Mouse (Mus musculus): Measurements from ENCODE around the gene Mvb12b. TPM values are rescaled to one million over a fixed set of nuclear protein-coding genes. Genes with fewer than 3 reads are reported as not detected.

Gene Mvb12b
- polyA plus RNA-seq, 1 experiment: 15.9 TPM

GRCm38 (mm10) chr2:33754980-33755632 lies 132.6 kb downstream of the Mvb12b start:
- no peak overlapping the region for H3K4me3 ChIP-seq (ENCODE audit: insufficient read depth, poor library complexity, severe bottlenecking)
- no peak overlapping the region for H3ac ChIP-seq (ENCODE audit: control insufficient read depth, insufficient read length, low read depth)
- H3K36me3 ChIP-seq (ENCODE audit: control insufficient read depth, insufficient read depth): no peaks in the 10 kb centered on the region
- H3K79me2 ChIP-seq (ENCODE audit: control insufficient read depth, insufficient read depth): no peaks in the 10 kb centered on the region
- no peaks in the 10 kb centered on the region for H3K27me3 ChIP-seq (ENCODE audit: control insufficient read depth, insufficient read depth, insufficient read length)
- H3K79me3 ChIP-seq (ENCODE audit: low read depth): no peaks in the 10 kb centered on the region
- TF ChIP-seq FOSL1 (IDR thresholded peaks at IDR 0.05; ENCODE audit: insufficient read depth, low read length, poor library complexity, severe bottlenecking): no peak
- TF ChIP-seq CTCF (IDR thresholded peaks at IDR 0.05; ENCODE audit: control insufficient read depth, insufficient read depth, insufficient read length): no peak
- no peak for TF ChIP-seq MYOD1 (IDR thresholded peaks at IDR 0.05; ENCODE audit: control insufficient read depth, insufficient read length, low read depth)
- no peak for TF ChIP-seq MAX (IDR thresholded peaks at IDR 0.05)
- TF ChIP-seq MYOG (IDR thresholded peaks at IDR 0.05; ENCODE audit: control insufficient read depth, extremely low read depth, insufficient read length): no peak
- no peak for TF ChIP-seq CEBPB (IDR thresholded peaks at IDR 0.05; ENCODE audit: low read depth)
- no peak for TF ChIP-seq USF1 (IDR thresholded peaks at IDR 0.05; ENCODE audit: low read depth)

- H3K36me3 ChIP-seq (ENCODE audit: control insufficient read depth, insufficient read depth): no peaks in the 10 kb centered on the region
- no peak overlapping the region for H3ac ChIP-seq (ENCODE audit: control insufficient read depth, insufficient read length, low read depth)
- no peaks in the 10 kb centered on the region for H3K79me2 ChIP-seq (ENCODE audit: control insufficient read depth, insufficient read depth)
- no peaks in the 10 kb centered on the region for H3K79me3 ChIP-seq (ENCODE audit: low read depth)
- no peak for TF ChIP-seq USF1 (IDR thresholded peaks at IDR 0.05; ENCODE audit: low read depth)
- no peak for TF ChIP-seq FOSL1 (IDR thresholded peaks at IDR 0.05; ENCODE audit: insufficient read depth, low read length, poor library complexity, severe bottlenecking)
- TF ChIP-seq MAX (IDR thresholded peaks at IDR 0.05): no peak
- TF ChIP-seq CEBPB (IDR thresholded peaks at IDR 0.05; ENCODE audit: low read depth): no peak
- TF ChIP-seq MYOG (IDR thresholded peaks at IDR 0.05; ENCODE audit: control insufficient read depth, extremely low read depth, insufficient read length): no peak
- no peak for TF ChIP-seq MYOD1 (IDR thresholded peaks at IDR 0.05; ENCODE audit: control insufficient read depth, insufficient read length, low read depth)
- H3K27me3 ChIP-seq (ENCODE audit: control insufficient read depth, insufficient read depth, insufficient read length): no peaks in the 10 kb centered on the region
- H3K4me3 ChIP-seq (ENCODE audit: insufficient read depth, poor library complexity, severe bottlenecking): no peak overlapping the region
These were observed 133.5 kb downstream of the Mvb12b start for GRCm38 (mm10) chr2:33754317-33754633.

GRCm38 (mm10) chr2:33753630-33754316 lies 134.0 kb downstream of the Mvb12b start:
- Histone ChIP-seq H3K36me3 (ENCODE audit: control insufficient read depth, insufficient read depth) (no peaks in the 10 kb centered on the region), H3K79me3 (ENCODE audit: low read depth) (no peaks in the 10 kb centered on the region), H3K4me3 (ENCODE audit: insufficient read depth, poor library complexity, severe bottlenecking) (no peak overlapping the region), H3ac (ENCODE audit: control insufficient read depth, insufficient read length, low read depth) (peak overlapping the region; percentile 10), H3K79me2 (ENCODE audit: control insufficient read depth, insufficient read depth) (no peaks in the 10 kb centered on the region), H3K27me3 (ENCODE audit: control insufficient read depth, insufficient read depth, insufficient read length) (no peaks in the 10 kb centered on the region)
- TF ChIP-seq CEBPB (IDR thresholded peaks at IDR 0.05; ENCODE audit: low read depth) (peak; percentile 18), MYOD1 (IDR thresholded peaks at IDR 0.05; ENCODE audit: control insufficient read depth, insufficient read length, low read depth) (peak; percentile 2), FOSL1 (IDR thresholded peaks at IDR 0.05; ENCODE audit: insufficient read depth, low read length, poor library complexity, severe bottlenecking) (no peak)

GRCm38 (mm10) chr2:33750611-33751010 lies 137.1 kb downstream of the Mvb12b start:
- no peak for TF ChIP-seq MAX (IDR thresholded peaks at IDR 0.05)
- TF ChIP-seq FOSL1 (IDR thresholded peaks at IDR 0.05; ENCODE audit: insufficient read depth, low read length, poor library complexity, severe bottlenecking): no peak
- TF ChIP-seq CEBPB (IDR thresholded peaks at IDR 0.05; ENCODE audit: low read depth): no peak
- no peak for TF ChIP-seq MYOG (IDR thresholded peaks at IDR 0.05; ENCODE audit: control insufficient read depth, extremely low read depth, insufficient read length)
- no peak for TF ChIP-seq CTCF (IDR thresholded peaks at IDR 0.05; ENCODE audit: control insufficient read depth, insufficient read depth, insufficient read length)
- no peak for TF ChIP-seq MYOD1 (IDR thresholded peaks at IDR 0.05; ENCODE audit: control insufficient read depth, insufficient read length, low read depth)
- TF ChIP-seq USF1 (IDR thresholded peaks at IDR 0.05; ENCODE audit: low read depth): no peak
- Histone ChIP-seq H3K4me3 (ENCODE audit: insufficient read depth, poor library complexity, severe bottlenecking) (no peak overlapping the region), H3ac (ENCODE audit: control insufficient read depth, insufficient read length, low read depth) (no peak overlapping the region), H3K79me2 (ENCODE audit: control insufficient read depth, insufficient read depth) (no peaks in the 10 kb centered on the region), H3K27me3 (ENCODE audit: control insufficient read depth, insufficient read depth, insufficient read length) (no peaks in the 10 kb centered on the region), H3K36me3 (ENCODE audit: control insufficient read depth, insufficient read depth) (no peaks in the 10 kb centered on the region), H3K79me3 (ENCODE audit: low read depth) (no peaks in the 10 kb centered on the region)

GRCm38 (mm10) chr2:33746471-33746870 lies 141.3 kb downstream of the Mvb12b start:
- Histone ChIP-seq H3K4me3 (ENCODE audit: insufficient read depth, poor library complexity, severe bottlenecking) (no peak overlapping the region), H3K79me2 (ENCODE audit: control insufficient read depth, insufficient read depth) (no peaks in the 10 kb centered on the region), H3ac (ENCODE audit: control insufficient read depth, insufficient read length, low read depth) (no peak overlapping the region), H3K27me3 (ENCODE audit: control insufficient read depth, insufficient read depth, insufficient read length) (no peaks in the 10 kb centered on the region), H3K79me3 (ENCODE audit: low read depth) (no peaks in the 10 kb centered on the region), H3K36me3 (ENCODE audit: control insufficient read depth, insufficient read depth) (no peaks in the 10 kb centered on the region)
- TF ChIP-seq CTCF (IDR thresholded peaks at IDR 0.05; ENCODE audit: control insufficient read depth, insufficient read depth, insufficient read length) (peak; percentile 56), MAX (IDR thresholded peaks at IDR 0.05) (no peak), FOSL1 (IDR thresholded peaks at IDR 0.05; ENCODE audit: insufficient read depth, low read length, poor library complexity, severe bottlenecking) (no peak), MYOD1 (IDR thresholded peaks at IDR 0.05; ENCODE audit: control insufficient read depth, insufficient read length, low read depth) (no peak), MYOG (IDR thresholded peaks at IDR 0.05; ENCODE audit: control insufficient read depth, extremely low read depth, insufficient read length) (no peak), CEBPB (IDR thresholded peaks at IDR 0.05; ENCODE audit: low read depth) (no peak), USF1 (IDR thresholded peaks at IDR 0.05; ENCODE audit: low read depth) (no peak)
